Mouse (Mus musculus) hindlimb bud, embryonic 11.5 days (tissue): ENCODE measurements around the gene Olfr851.

ENCODE experiments used
- DNase-seq: peaks from one replicate; pipeline ENCODE4 v3.0.0-alpha.2; 2012; ENCODE audit warnings: low read depth, low spot score; ENCODE audit errors: extremely low spot score

Olfr851 gene

DNA sequence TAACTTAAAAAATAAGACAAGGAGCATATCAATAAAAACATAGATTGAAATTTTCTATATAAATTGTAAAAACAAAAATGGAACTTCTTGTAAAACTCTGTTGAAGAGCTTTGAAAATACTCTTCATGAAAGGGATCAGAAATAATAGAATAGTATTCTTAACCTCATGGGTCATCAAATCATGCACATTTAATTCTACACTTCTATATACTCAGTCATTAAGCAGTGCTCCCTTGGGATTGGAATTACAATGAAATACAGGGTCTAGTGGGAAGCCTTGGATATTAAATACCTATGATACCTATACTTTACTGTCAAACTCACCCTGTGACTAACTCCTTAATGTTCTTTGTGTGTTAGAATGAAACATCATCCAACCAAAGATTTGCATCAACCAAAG is at the start of gene Olfr851:
Gene Olfr851 (plus strand): TSS at position 301 of the 400 bp plus-strand sequence.
- no peak for DNase-seq

DNA sequence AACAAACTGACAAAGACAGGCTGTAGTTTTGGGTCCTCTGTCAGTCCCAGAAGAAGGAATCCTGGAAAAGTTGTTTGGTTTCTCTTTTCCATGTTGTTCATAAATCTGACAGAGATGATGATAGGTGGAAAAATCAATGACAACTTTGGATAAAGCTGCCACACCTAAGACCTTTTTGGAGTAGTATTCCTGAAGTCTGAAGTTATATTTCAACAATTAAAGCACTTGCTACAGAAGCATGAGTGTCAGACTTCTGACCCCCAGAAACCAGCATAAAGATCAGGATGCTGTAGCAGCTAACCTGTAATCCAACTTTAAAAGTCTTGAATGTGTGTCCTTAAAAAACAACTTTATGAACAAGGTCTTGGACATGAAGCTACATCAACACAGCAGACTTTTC is 14.9 kb upstream of the Olfr851 start, which contains the start of gene Olfr850:
Gene Olfr850 (minus strand): TSS at position 101 of the 400 bp plus-strand sequence.
- DNase-seq = no peak

DNA sequence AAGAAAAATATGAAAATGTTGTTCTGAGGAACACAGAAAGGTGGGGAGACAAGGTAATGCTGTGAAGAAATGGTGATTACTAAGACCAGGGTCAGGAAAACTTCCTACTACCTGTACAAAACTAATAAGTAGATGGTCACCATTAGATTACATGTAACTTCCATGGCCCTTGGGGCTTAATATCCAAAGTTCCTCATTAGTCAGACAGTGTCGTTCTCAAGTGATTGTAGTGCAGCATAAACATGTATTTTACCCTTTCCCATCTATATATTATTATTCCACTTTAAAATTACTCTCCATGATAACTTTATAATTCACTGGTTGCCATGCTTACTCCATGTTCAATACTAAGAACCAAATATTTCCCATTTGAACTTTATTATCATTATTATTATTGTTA is 47.9 kb downstream of the Olfr851 start, which contains the start of gene Olfr853:
Gene Olfr853 (minus strand): TSS at position 101 of the 400 bp plus-strand sequence.
- DNase-seq = no peak
